Mouse (Mus musculus): ENCODE results near the gene Ifna15. TPM values are rescaled to one million over a fixed set of nuclear protein-coding genes. Genes with fewer than 3 reads are reported as not detected.

Ifna15 gene
- total and polyA plus RNA-seq, 3 experiments = not detected

DNA sequence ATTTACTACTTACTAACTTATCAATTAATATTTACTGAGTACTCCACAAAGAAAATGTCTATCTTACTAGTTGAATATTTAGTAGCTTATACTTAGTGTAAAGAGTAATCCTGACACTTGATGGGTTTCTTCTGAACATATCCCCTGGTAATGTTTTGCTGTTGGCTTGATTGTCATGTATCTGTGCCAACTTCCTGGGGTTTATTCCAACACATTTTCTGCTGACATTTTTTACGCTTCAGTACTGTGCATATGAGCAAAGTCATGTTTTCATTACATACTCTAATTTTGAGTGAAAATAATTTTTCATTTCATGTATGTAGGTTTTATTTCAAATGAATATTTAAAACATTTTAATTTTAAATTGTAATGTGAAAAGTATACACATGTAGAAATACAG is 23.1 kb downstream of the Ifna15 start:
- Histone ChIP-seq H3K4me3 (replicated peaks in 1 of 3; ENCODE audit: low read depth in 2 of 3, low read length in 2 of 3, poor library complexity in 1 of 3) (no peak overlapping the region), H3K9ac (ENCODE audit: insufficient read depth, low read depth) (no peak overlapping the region), H3K27me3 (replicated peaks) (no peaks in the 10 kb centered on the region), H3K36me3 (replicated peaks in 1 of 2; ENCODE audit: control insufficient read depth in 1 of 2, insufficient read depth in 1 of 2, low read length in 1 of 2) (no peaks in the 10 kb centered on the region), H3K79me2 (replicated peaks; ENCODE audit: control insufficient read depth, extremely low read depth, insufficient read depth, poor library complexity, severe bottlenecking) (no peaks in the 10 kb centered on the region), H3K9me3 (replicated peaks; ENCODE audit: low read length) (no peaks in the 10 kb centered on the region), H3K4me1 (ENCODE audit: control insufficient read depth in 1 of 2, insufficient read depth in 2 of 2) (peaks cover 3 to 14% of the 10 kb centered on the region in 2 experiments; a peak in 3 of 4 replicates), H3K27ac (ENCODE audit: insufficient read depth, low read depth) (no peak overlapping the region), H3K4me2 (ENCODE audit: insufficient read depth, low read depth, poor library complexity, severe bottlenecking) (no peak overlapping the region)
- no peak for DNase-seq (ENCODE audit: extremely low read depth)
- in situ Hi-C loops (cut with MboI; ENCODE audit: low pct_ligation_motif_present, low pct_unique_long_range_greater_than_20kb, low sequenced_read_pairs) = loop anchor here (10.0 to 25.0 kb wide), 4 partner anchors 173 to 1170 kb away; no protein-coding TSS in a partner anchor
- dilution Hi-C loops (cut with MboI; ENCODE audit: extremely low pct_ligation_motif_present, extremely low pct_unique_long_range_greater_than_20kb, low sequenced_read_pairs) = no loop called here
- TF ChIP-seq POLR2A (IDR thresholded peaks at IDR 0.05; ENCODE audit: low read depth, low read length) = no peak
- no peak for TF ChIP-seq TBP (conservative IDR thresholded peaks at IDR 0.05; ENCODE audit: low read depth, low read length)
- no peak for TF ChIP-seq MAX (IDR thresholded peaks at IDR 0.05; ENCODE audit: low read length)
- TF ChIP-seq ZKSCAN1 (IDR thresholded peaks at IDR 0.05; ENCODE audit: borderline replicate concordance, low read depth, low read length) = no peak
- TF ChIP-seq NELFE (IDR thresholded peaks at IDR 0.05; ENCODE audit: low read depth, low read length) = no peak
- no peak for TF ChIP-seq ZMIZ1 (IDR thresholded peaks at IDR 0.05; ENCODE audit: low read depth, low read length)
- no peak for TF ChIP-seq E2F4 (IDR thresholded peaks at IDR 0.05; ENCODE audit: insufficient replicate concordance, low read depth, low read length)
- TF ChIP-seq CHD1 (IDR thresholded peaks at IDR 0.05; ENCODE audit: low read depth, low read length) = no peak
- TF ChIP-seq MXI1 (IDR thresholded peaks at IDR 0.05; ENCODE audit: low read depth, low read length) = no peak
- no peak for TF ChIP-seq CHD2 (IDR thresholded peaks at IDR 0.05; ENCODE audit: low read length)
- TF ChIP-seq IRF4 (IDR thresholded peaks at IDR 0.05; ENCODE audit: low read depth, low read length) = no peak
- TF ChIP-seq JUN (IDR thresholded peaks at IDR 0.05; ENCODE audit: insufficient read depth, low read depth, low read length) = no peak
- TF ChIP-seq HCFC1 (IDR thresholded peaks at IDR 0.05; ENCODE audit: low read depth, low read length) = no peak
- no peak for TF ChIP-seq MAZ (IDR thresholded peaks at IDR 0.05; ENCODE audit: low read depth, low read length)
- TF ChIP-seq NRF1 (IDR thresholded peaks at IDR 0.05; ENCODE audit: low read depth, low read length) = no peak

DNA sequence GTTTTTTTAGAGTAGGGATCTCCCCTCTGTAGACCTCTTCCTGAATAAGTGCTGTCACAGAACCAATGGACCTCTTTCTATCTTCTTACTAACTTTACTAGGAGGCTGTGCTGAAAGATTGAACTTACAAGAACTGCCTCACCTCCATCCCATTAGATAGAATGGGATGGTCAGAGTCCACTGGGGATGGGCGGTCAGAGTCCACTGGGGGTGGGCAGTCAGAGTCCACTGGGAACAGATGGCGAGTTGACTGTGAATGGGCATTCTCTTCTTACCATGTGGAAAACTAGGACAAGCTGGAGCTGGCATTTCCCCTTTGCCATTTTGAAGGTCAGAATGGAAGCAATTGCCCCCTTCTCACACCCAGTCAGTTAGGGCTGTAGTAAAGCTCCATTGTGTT is 24.5 kb downstream of the Ifna15 start:
- Histone ChIP-seq H3K4me3 (replicated peaks in 1 of 3; ENCODE audit: low read depth in 2 of 3, low read length in 2 of 3, poor library complexity in 1 of 3) (no peak overlapping the region), H3K4me2 (ENCODE audit: insufficient read depth, low read depth, poor library complexity, severe bottlenecking) (no peak overlapping the region), H3K9me3 (replicated peaks; ENCODE audit: low read length) (no peaks in the 10 kb centered on the region), H3K27ac (ENCODE audit: insufficient read depth, low read depth) (no peak overlapping the region), H3K4me1 (ENCODE audit: control insufficient read depth in 1 of 2, insufficient read depth in 2 of 2) (peaks cover 3 to 14% of the 10 kb centered on the region in 2 experiments; a peak in 3 of 4 replicates), H3K9ac (ENCODE audit: insufficient read depth, low read depth) (no peak overlapping the region), H3K36me3 (replicated peaks in 1 of 2; ENCODE audit: control insufficient read depth in 1 of 2, insufficient read depth in 1 of 2, low read length in 1 of 2) (no peaks in the 10 kb centered on the region), H3K27me3 (replicated peaks) (no peaks in the 10 kb centered on the region), H3K79me2 (replicated peaks; ENCODE audit: control insufficient read depth, extremely low read depth, insufficient read depth, poor library complexity, severe bottlenecking) (no peaks in the 10 kb centered on the region)
- no peak for DNase-seq (ENCODE audit: extremely low read depth)
- in situ Hi-C loops (cut with MboI; ENCODE audit: low pct_ligation_motif_present, low pct_unique_long_range_greater_than_20kb, low sequenced_read_pairs) = loop anchor here (10.0 to 25.0 kb wide), 4 partner anchors 171 to 1169 kb away; no protein-coding TSS in a partner anchor
- dilution Hi-C loops (cut with MboI; ENCODE audit: extremely low pct_ligation_motif_present, extremely low pct_unique_long_range_greater_than_20kb, low sequenced_read_pairs) = no loop called here
- no peak for TF ChIP-seq POLR2A (IDR thresholded peaks at IDR 0.05; ENCODE audit: low read depth, low read length)
- no peak for TF ChIP-seq SMC3 (IDR thresholded peaks at IDR 0.05; ENCODE audit: low read depth, low read length)
- no peak for TF ChIP-seq KAT2A (IDR thresholded peaks at IDR 0.05; ENCODE audit: insufficient replicate concordance, low read length)
- TF ChIP-seq ZNF384 (IDR thresholded peaks at IDR 0.05; ENCODE audit: low read depth, low read length) = no peak
- TF ChIP-seq NRF1 (IDR thresholded peaks at IDR 0.05; ENCODE audit: low read depth, low read length) = no peak
- no peak for TF ChIP-seq USF1 (IDR thresholded peaks at IDR 0.05; ENCODE audit: low read depth, low read length)
- no peak for TF ChIP-seq USF2 (conservative IDR thresholded peaks at IDR 0.05; ENCODE audit: low read depth, low read length)
- no peak for TF ChIP-seq ELF1 (IDR thresholded peaks at IDR 0.05; ENCODE audit: low read depth, low read length)
- no peak for TF ChIP-seq ZKSCAN1 (IDR thresholded peaks at IDR 0.05; ENCODE audit: borderline replicate concordance, low read depth, low read length)
- TF ChIP-seq MEF2A (IDR thresholded peaks at IDR 0.05; ENCODE audit: borderline replicate concordance, low read depth, low read length) = no peak
- TF ChIP-seq ZC3H11A (IDR thresholded peaks at IDR 0.05; ENCODE audit: low read depth, low read length) = no peak
- TF ChIP-seq JUND (conservative IDR thresholded peaks at IDR 0.05; ENCODE audit: low read depth, low read length) = no peak
- TF ChIP-seq RCOR1 (conservative IDR thresholded peaks at IDR 0.05; ENCODE audit: low read depth, low read length) = no peak
- TF ChIP-seq MAZ (IDR thresholded peaks at IDR 0.05; ENCODE audit: low read depth, low read length) = no peak
- no peak for TF ChIP-seq MAX (IDR thresholded peaks at IDR 0.05; ENCODE audit: low read length)
- TF ChIP-seq POLR2AphosphoS2 (IDR thresholded peaks at IDR 0.05; ENCODE audit: low read depth, low read length) = no peak
- TF ChIP-seq NELFE (IDR thresholded peaks at IDR 0.05; ENCODE audit: low read depth, low read length) = no peak
- no peak for TF ChIP-seq EP300 (IDR thresholded peaks at IDR 0.05; ENCODE audit: low read length)
- TF ChIP-seq HCFC1 (IDR thresholded peaks at IDR 0.05; ENCODE audit: low read depth, low read length) = no peak
- no peak for TF ChIP-seq MYC (IDR thresholded peaks at IDR 0.05; ENCODE audit: low read depth, low read length)

Measured in CH12.LX (cell line).